Comparison of ENCODE assay signal across 13 mouse cellular contexts in genomic region chr10:20112026-20112973, GRCm38 (mm10). TPM values are rescaled to one million over a fixed set of nuclear protein-coding genes. Genes with fewer than 3 reads are reported as not detected.
DNase-seq lines count a peak whose midpoint lies in the region; ATAC-seq and TF ChIP-seq lines count a peak whose summit lies in the region.
"Had no signal": no experiment of that assay in that cellular context is flagged by ENCODE, and none has a peak within 500 bp of the region (broad histone marks: within the 10 kb centered on the region; RNA-seq: fewer than 3 reads in every experiment).

No protein-coding gene starts in this region.

- H3K4me1 ChIP-seq in hindbrain, postnatal 0 days (ENCODE audit: insufficient read depth, low read length) = no peaks in the 10 kb centered on the region
- no peaks in the 10 kb centered on the region for H3K4me1 ChIP-seq in hindbrain, embryonic 10.5 days (replicated peaks)
- H3K4me1 ChIP-seq: hindbrain, embryonic 15.5 days had no signal

- TF ChIP-seq CTCF in hindbrain, postnatal 0 days (IDR thresholded peaks at IDR 0.05; ENCODE audit: low read depth) = no peak

- H3K9me3 ChIP-seq in hindbrain, postnatal 0 days (ENCODE audit: low read length) = no peaks in the 10 kb centered on the region
- no peaks in the 10 kb centered on the region for H3K9me3 ChIP-seq in hindbrain, embryonic 10.5 days
- H3K9me3 ChIP-seq: hindbrain, embryonic 15.5 days had no signal

- no peaks in the 10 kb centered on the region for H3K27me3 ChIP-seq in hindbrain, postnatal 0 days (ENCODE audit: insufficient read depth, low read length)
- no peaks in the 10 kb centered on the region for H3K27me3 ChIP-seq in hindbrain, embryonic 10.5 days (ENCODE audit: insufficient read depth, poor library complexity, severe bottlenecking)
- H3K27me3 ChIP-seq: hindbrain, embryonic 15.5 days had no signal

- no peaks in the 10 kb centered on the region for H3K36me3 ChIP-seq in hindbrain, postnatal 0 days (ENCODE audit: insufficient read depth, low read length)
- no peaks in the 10 kb centered on the region for H3K36me3 ChIP-seq in hindbrain, embryonic 10.5 days
- H3K36me3 ChIP-seq: hindbrain, embryonic 15.5 days had no signal

- no peak overlapping the region for H3K27ac ChIP-seq in hindbrain, postnatal 0 days
- H3K27ac ChIP-seq in hindbrain, embryonic 10.5 days = no peak overlapping the region
- H3K27ac ChIP-seq: hindbrain, embryonic 15.5 days; macrophage had no signal

- ATAC-seq in hindbrain, postnatal 0 days = no peak
- ATAC-seq: CD4-positive, CD25-positive, alpha-beta regulatory T cell, adult 4 months had no signal

- H3K9ac ChIP-seq in hindbrain, postnatal 0 days (replicated peaks; ENCODE audit: low read length) = no peak overlapping the region
- H3K9ac ChIP-seq: hindbrain, embryonic 15.5 days had no signal

- H3K4me2 ChIP-seq in hindbrain, postnatal 0 days (ENCODE audit: low read depth, low read length) = no peak overlapping the region
- H3K4me2 ChIP-seq: hindbrain, embryonic 15.5 days had no signal

- DNase-seq in hindbrain, postnatal 0 days (ENCODE audit: low spot score) = peak; percentile 38
- DNase-seq in hindbrain, embryonic 10.5 days (ENCODE audit: low spot score) = no peak
- peak; percentile 49 to 64 for DNase-seq in right cerebral cortex, postnatal 10 days (ENCODE audit: low spot score in 2 of 2)
- no peak for DNase-seq in right cerebral cortex, postnatal 25 days
- DNase-seq in cerebellum, postnatal 25 days = peak; percentile 66 to 80
- DNase-seq in right cerebral cortex, postnatal 4 days = peak; percentile 49
- no peak for DNase-seq in natural killer cell, adult 2 months (ENCODE audit: low spot score in 2 of 2)
- DNase-seq in lung, adult 18-20 months = no peak
- DNase-seq: heart, adult 18-20 months; kidney, adult 2 months had no signal

- H3K4me3 ChIP-seq in hindbrain, postnatal 0 days (ENCODE audit: low read length) = no peak overlapping the region
- no peak overlapping the region for H3K4me3 ChIP-seq in hindbrain, embryonic 10.5 days
- H3K4me3 ChIP-seq: hindbrain, embryonic 15.5 days had no signal

- WGBS in hindbrain, postnatal 0 days = 67% methylated on average over 18 of the region's 18 CpGs
- 90% methylated on average over 18 of the region's 18 CpGs for WGBS in hindbrain, embryonic 10.5 days

RNA-seq across cellular contexts. Expression of gene Map7, which starts 36.0 kb away (rescaled TPM):
- 7.2 and 15.1 TPM in 2 replicates for total RNA-seq in hindbrain, postnatal 0 days (2014; rRNA removed)
- 6.2 and 9.4 TPM in 2 replicates for polyA plus RNA-seq in hindbrain, postnatal 0 days (2015; fragmentation: Nextera tagmentation; extraction: Ambion mirVana)
- 8.9 and 10.0 TPM in 2 replicates for polyA plus RNA-seq in hindbrain, embryonic 10.5 days (2016; fragmentation: Nextera tagmentation; extraction: Ambion mirVana)

Comparison
In these comparisons a context has a peak if more than half of its experiments do, and no peak if none do; other contexts are left out.
1. DNase-seq: peak in hindbrain, postnatal 0 days (single experiment), right cerebral cortex, postnatal 10 days (2 of 2), cerebellum, postnatal 25 days (2 of 2) and right cerebral cortex, postnatal 4 days (single experiment); none in hindbrain, embryonic 10.5 days (single experiment), right cerebral cortex, postnatal 25 days (single experiment), natural killer cell, adult 2 months (0 of 2) and lung, adult 18-20 months (0 of 2).